Mouse (Mus musculus) CD4-positive naive resting alpha-beta T cell, adult 76 days (primary cell): ENCODE results near the gene Yeats2. TPM values are rescaled to one million over a fixed set of nuclear protein-coding genes. Genes with fewer than 3 reads are reported as not detected.

Experiments used
- total RNA-seq: library from RNA; stranded (reverse); gene quantifications from one replicate; pipeline ENCODE4 v1.2.4, GENCODE M21; 2023

Yeats2 gene
- 89.6 TPM for total RNA-seq

DNA sequence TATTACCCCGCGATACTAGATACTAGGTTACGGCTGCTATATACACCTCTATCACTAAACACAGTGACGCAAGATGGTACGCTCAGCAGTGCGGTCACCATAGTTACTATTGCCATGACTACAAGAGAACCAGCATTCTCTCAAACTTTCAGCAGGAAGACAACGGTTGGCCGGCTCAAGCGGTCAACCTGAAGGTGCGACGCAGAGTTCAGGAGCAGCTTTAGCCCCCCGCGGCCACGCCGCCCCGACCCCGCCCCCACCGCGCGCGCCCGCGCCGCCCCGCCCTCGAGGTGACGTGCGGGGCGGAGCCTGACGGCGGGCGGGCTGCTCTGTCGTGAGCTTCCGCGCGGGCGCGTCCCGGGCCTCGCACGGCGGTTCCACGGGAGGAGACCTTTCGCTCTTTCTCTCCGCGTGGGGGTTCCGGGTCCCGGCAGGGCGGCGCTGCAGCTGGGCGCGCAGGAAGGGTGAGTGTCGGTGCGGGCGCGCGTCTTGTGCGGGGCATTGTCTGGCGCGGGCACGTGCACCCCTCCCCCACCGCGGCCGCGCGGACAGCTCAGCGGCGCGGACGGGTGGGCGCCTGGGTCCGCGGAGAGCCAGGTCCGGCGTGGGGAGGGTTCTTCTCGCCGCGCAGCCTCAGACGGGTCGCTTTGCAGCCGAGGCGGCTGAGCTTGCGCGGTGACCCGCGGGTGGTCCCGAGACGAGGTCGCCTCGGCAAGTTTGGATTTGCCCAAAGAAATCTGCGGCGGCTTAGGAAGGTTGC lies at the start of gene Yeats2:
Gene Yeats2, plus strand, starts transcription at position 292 of the 760 bp plus-strand sequence.

DNA sequence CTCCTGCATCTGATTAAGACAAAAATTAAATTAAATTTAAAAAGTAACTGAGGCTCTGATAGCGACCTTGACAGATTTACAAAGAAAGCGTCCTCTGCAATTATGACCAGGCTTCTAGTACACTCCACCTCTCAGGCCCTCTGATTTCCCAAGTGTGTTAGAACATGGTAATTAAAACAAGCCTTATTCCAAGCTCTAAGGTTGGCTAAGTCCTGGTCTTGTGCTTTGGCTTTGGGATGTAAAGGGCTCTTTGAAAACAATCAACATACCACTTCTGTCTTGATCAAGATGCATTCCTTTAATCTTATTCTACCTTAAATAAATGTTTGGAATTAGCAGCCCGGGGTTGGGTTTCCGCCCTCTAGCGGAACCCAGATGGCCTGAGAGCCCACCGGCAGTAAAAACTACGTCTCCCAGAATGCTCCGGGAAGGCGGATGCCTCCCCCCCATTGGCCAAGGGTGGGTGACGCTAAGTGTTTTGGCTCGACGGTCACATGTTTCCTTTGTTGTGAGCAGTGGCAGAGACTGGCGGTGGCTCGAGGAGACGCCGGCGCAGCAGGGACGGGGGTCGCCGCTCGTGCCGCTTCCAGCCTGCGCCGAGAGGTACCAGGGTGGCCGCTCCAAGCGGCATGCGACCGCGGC lies 43.7 kb upstream of the Yeats2 start, which contains the start of gene Klhl24:
Gene Klhl24, plus strand, starts transcription at position 474 of the 642 bp plus-strand sequence.

DNA sequence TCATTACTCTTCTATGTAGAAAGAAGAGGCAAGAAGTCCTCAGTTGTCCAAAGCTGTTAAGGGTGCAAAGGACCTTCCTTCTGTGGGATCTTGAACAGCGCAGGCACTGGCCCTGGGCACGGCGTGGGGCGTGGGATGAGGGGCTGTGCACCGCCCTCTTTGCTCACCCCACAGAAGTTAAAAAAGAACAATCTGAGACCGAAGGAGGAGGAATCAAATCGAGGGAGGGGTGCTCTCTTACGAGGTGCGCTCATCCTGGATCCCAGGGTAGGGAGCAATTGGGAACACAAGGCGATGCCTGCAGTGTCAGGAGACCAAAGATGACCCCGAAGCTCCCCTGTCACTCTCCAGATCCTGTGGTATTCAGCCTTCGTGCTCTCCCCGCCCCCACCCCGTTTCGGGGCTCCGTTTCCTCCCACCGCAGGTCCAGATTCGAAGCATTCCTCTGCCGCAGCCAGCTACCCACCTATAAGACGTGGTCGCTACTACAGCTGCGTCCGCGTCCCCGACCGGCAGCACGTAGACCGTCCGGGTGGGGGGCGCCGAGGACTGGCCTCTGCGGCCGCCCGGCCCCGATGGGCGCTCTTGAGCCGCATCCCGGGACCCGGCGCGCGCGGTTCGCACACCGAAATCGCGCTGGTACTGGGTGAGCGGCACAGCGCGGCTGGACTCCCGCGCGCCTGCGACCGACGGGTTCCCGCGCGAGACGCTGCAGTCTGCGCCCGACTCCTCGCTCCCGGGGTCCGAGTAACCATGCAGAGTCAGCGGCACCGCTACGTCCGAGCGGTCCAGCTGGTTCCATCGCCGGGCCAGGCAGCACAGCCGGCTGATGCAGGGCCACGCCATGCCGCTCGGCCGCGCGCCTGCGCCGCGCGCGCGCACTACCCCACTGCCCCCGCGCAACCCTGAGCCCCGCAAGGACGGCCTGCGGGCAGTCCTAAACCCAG lies 99.9 kb downstream of the Yeats2 start, which contains the start of gene Map6d1:
Gene Map6d1, minus strand, starts transcription at position 891 of the 947 bp plus-strand sequence.

Other genes starting within 250 kb of the Yeats2 start
- 235 TPM for gene Klhl6, start 158.0 kb upstream of the Yeats2 start, total RNA-seq
- gene Klhl24, start 43.5 kb upstream of the Yeats2 start, total RNA-seq: 277 TPM
- not detected for gene Map6d1, start 100.3 kb downstream of the Yeats2 start, total RNA-seq
- 78.7 TPM for gene Parl, start 161.3 kb downstream of the Yeats2 start, total RNA-seq
- gene Cyp2ab1, start 184.3 kb downstream of the Yeats2 start, total RNA-seq: not detected